10 mouse cellular contexts compared by ENCODE assay signal in the genomic region with DNA sequence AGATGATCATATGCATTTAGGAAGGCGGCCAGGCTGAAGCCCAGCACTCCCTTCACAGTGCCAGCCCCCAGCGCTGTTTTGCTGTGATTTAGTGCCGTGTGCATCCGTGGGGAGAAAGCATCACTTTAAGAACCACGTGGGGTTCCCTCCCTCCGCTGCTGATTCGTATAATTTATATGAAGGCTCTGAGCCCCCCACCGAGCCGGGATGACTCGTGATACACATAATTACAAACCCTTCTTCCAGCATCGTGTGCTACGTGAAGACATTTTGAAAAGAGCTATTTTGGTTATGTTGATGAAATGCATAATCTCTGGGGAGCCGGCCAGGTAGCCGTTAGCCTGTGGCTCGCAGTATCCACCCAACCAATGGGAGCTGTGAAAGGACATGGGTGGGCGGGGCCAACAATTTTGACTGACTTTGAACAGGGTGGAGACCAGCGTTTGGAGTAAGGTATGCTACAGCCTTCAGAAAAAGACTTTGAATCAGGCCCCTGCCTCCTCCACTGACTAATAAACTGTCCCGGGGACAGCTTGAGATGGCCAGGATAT.
DNase-seq lines count a peak whose midpoint lies in the region; ATAC-seq and TF ChIP-seq lines count a peak whose summit lies in the region.
"Had no signal": no experiment of that assay in that cellular context is flagged by ENCODE, and none has a peak within 500 bp of the region (broad histone marks: within the 10 kb centered on the region; RNA-seq: fewer than 3 reads in every experiment).

No protein-coding gene starts in this region.

- peak; percentile 41; the same call in 1 of the 2 replicates for ATAC-seq in hindbrain, embryonic 11.5 days (ENCODE audit: low FRiP score)
- peak; percentile 80 for ATAC-seq in midbrain, postnatal 0 days (ENCODE audit: low FRiP score)
- no peak for ATAC-seq in stomach, postnatal 0 days (ENCODE audit: low FRiP score, low TSS enrichment)
- no peak for ATAC-seq in lung, postnatal 0 days
- ATAC-seq: intestine, embryonic 15.5 days had no signal

- peaks cover 4% of the 10 kb centered on the region; the same call in 1 of the 2 replicates for H3K4me1 ChIP-seq in hindbrain, embryonic 11.5 days (replicated peaks; ENCODE audit: control insufficient read depth, insufficient read depth, low read length)
- H3K4me1 ChIP-seq in hindbrain, embryonic 10.5 days (replicated peaks) = peaks cover 55% of the 10 kb centered on the region
- H3K4me1 ChIP-seq in cortical plate, adult 2 months (ENCODE audit: control insufficient read depth, insufficient read depth, low read length) = peaks cover 2% of the 10 kb centered on the region; the same call in 1 of the 2 replicates
- peaks cover 5% of the 10 kb centered on the region; the same call in 1 of the 2 replicates for H3K4me1 ChIP-seq in midbrain, postnatal 0 days (ENCODE audit: insufficient read depth, low read length)
- H3K4me1 ChIP-seq in stomach, postnatal 0 days (replicated peaks; ENCODE audit: control insufficient read depth, insufficient read depth) = no peaks in the 10 kb centered on the region
- H3K4me1 ChIP-seq in lung, postnatal 0 days (ENCODE audit: insufficient read depth, low read depth, low read length) = no peaks in the 10 kb centered on the region
- H3K4me1 ChIP-seq: intestine, embryonic 15.5 days had no signal

- H3K4me2 ChIP-seq in hindbrain, embryonic 11.5 days (replicated peaks; ENCODE audit: low read depth, low read length) = no peak overlapping the region
- H3K4me2 ChIP-seq in midbrain, postnatal 0 days (ENCODE audit: low read depth, low read length, poor library complexity, severe bottlenecking) = 0 out of 2 replicates have a peak overlapping the region, but pooled peaks have one; percentile 6
- no peak overlapping the region for H3K4me2 ChIP-seq in stomach, postnatal 0 days (replicated peaks; ENCODE audit: low read depth)
- H3K4me2 ChIP-seq in lung, postnatal 0 days (replicated peaks; ENCODE audit: low read depth, low read length) = no peak overlapping the region
- H3K4me2 ChIP-seq: embryonic facial prominence, embryonic 12.5 days; intestine, embryonic 15.5 days had no signal

- no peak for TF ChIP-seq POLR2A in cortical plate, adult 2 months (IDR thresholded peaks at IDR 0.05; ENCODE audit: extremely low read depth, insufficient read depth, low read length)

- no peaks in the 10 kb centered on the region for H3K36me3 ChIP-seq in hindbrain, embryonic 11.5 days (ENCODE audit: control insufficient read depth, insufficient read depth, low read length)
- no peaks in the 10 kb centered on the region for H3K36me3 ChIP-seq in hindbrain, embryonic 10.5 days
- no peaks in the 10 kb centered on the region for H3K36me3 ChIP-seq in midbrain, postnatal 0 days (ENCODE audit: insufficient read depth, low read length)
- no peaks in the 10 kb centered on the region for H3K36me3 ChIP-seq in stomach, postnatal 0 days (ENCODE audit: control insufficient read depth, insufficient read depth, low read length)
- no peaks in the 10 kb centered on the region for H3K36me3 ChIP-seq in lung, postnatal 0 days (ENCODE audit: insufficient read depth, low read length)
- H3K36me3 ChIP-seq: embryonic facial prominence, embryonic 12.5 days; intestine, embryonic 15.5 days had no signal

- H3K27me3 ChIP-seq in hindbrain, embryonic 11.5 days (ENCODE audit: control insufficient read depth, insufficient read depth, low read length) = no peaks in the 10 kb centered on the region
- H3K27me3 ChIP-seq in hindbrain, embryonic 10.5 days (ENCODE audit: insufficient read depth, poor library complexity, severe bottlenecking) = 0 out of 2 replicates have a peak, but pooled peaks cover 6% of the 10 kb centered on the region
- H3K27me3 ChIP-seq in midbrain, postnatal 0 days (ENCODE audit: insufficient read depth, low read length) = no peaks in the 10 kb centered on the region
- H3K27me3 ChIP-seq in stomach, postnatal 0 days (ENCODE audit: control insufficient read depth, insufficient read depth, low read length) = no peaks in the 10 kb centered on the region
- no peaks in the 10 kb centered on the region for H3K27me3 ChIP-seq in lung, postnatal 0 days (replicated peaks; ENCODE audit: insufficient read depth, low read length)
- H3K27me3 ChIP-seq: intestine, embryonic 15.5 days had no signal

- no peaks in the 10 kb centered on the region for H3K9me3 ChIP-seq in hindbrain, embryonic 11.5 days (ENCODE audit: control insufficient read depth, low read length)
- H3K9me3 ChIP-seq in hindbrain, embryonic 10.5 days = no peaks in the 10 kb centered on the region
- H3K9me3 ChIP-seq in midbrain, postnatal 0 days (ENCODE audit: low read length) = no peaks in the 10 kb centered on the region
- H3K9me3 ChIP-seq in stomach, postnatal 0 days (ENCODE audit: control insufficient read depth, low read length) = no peaks in the 10 kb centered on the region
- no peaks in the 10 kb centered on the region for H3K9me3 ChIP-seq in lung, postnatal 0 days (ENCODE audit: low read length)
- H3K9me3 ChIP-seq: embryonic facial prominence, embryonic 12.5 days; intestine, embryonic 15.5 days had no signal

- no peak overlapping the region for H3K27ac ChIP-seq in hindbrain, embryonic 11.5 days (ENCODE audit: low read depth, low read length)
- no peak overlapping the region for H3K27ac ChIP-seq in hindbrain, embryonic 10.5 days
- no peak overlapping the region for H3K27ac ChIP-seq in cortical plate, adult 2 months (ENCODE audit: insufficient read depth, low read length)
- peak overlapping the region; percentile 68 for H3K27ac ChIP-seq in midbrain, postnatal 0 days (ENCODE audit: low read depth, low read length)
- no peak overlapping the region for H3K27ac ChIP-seq in stomach, postnatal 0 days (replicated peaks)
- no peak overlapping the region for H3K27ac ChIP-seq in lung, postnatal 0 days (ENCODE audit: low read length)
- H3K27ac ChIP-seq: embryonic facial prominence, embryonic 12.5 days; intestine, embryonic 15.5 days had no signal

- no peak for DNase-seq in hindbrain, embryonic 11.5 days (ENCODE audit: low spot score)
- no peak for DNase-seq in hindbrain, embryonic 10.5 days (ENCODE audit: low spot score)
- peak; percentile 34 for DNase-seq in kidney, postnatal 10 days
- DNase-seq in midbrain, postnatal 0 days (ENCODE audit: low spot score) = peak; percentile 78
- no peak for DNase-seq in stomach, postnatal 0 days (ENCODE audit: low spot score)
- no peak for DNase-seq in lung, postnatal 0 days (ENCODE audit: low spot score)
- no peak for DNase-seq in urinary bladder, adult 2 months (ENCODE audit: low spot score)

- no peak overlapping the region for H3K4me3 ChIP-seq in hindbrain, embryonic 11.5 days (ENCODE audit: low read depth, low read length)
- H3K4me3 ChIP-seq in hindbrain, embryonic 10.5 days = no peak overlapping the region
- H3K4me3 ChIP-seq in cortical plate, adult 2 months (ENCODE audit: insufficient read depth, low read length) = peak overlapping the region; percentile 16; the same call in 1 of the 2 replicates
- H3K4me3 ChIP-seq in midbrain, postnatal 0 days (ENCODE audit: low read depth, low read length) = no peak overlapping the region
- H3K4me3 ChIP-seq in stomach, postnatal 0 days (ENCODE audit: low read depth, low read length) = no peak overlapping the region
- H3K4me3 ChIP-seq in lung, postnatal 0 days (ENCODE audit: low read depth, low read length) = no peak overlapping the region
- H3K4me3 ChIP-seq: embryonic facial prominence, embryonic 12.5 days; intestine, embryonic 15.5 days had no signal

- 44% methylated on average over 18 of the region's 18 CpGs for WGBS in hindbrain, embryonic 11.5 days
- 46% methylated on average over 18 of the region's 18 CpGs for WGBS in hindbrain, embryonic 10.5 days
- 27% methylated on average over 18 of the region's 18 CpGs for WGBS in midbrain, postnatal 0 days
- 36% methylated on average over 18 of the region's 18 CpGs for whole genome bisulfite sequencing in stomach, postnatal 0 days
- WGBS in lung, postnatal 0 days = 36% methylated on average over 18 of the region's 18 CpGs

- H3K9ac ChIP-seq in hindbrain, embryonic 11.5 days (ENCODE audit: low read depth, low read length) = no peak overlapping the region
- no peak overlapping the region for H3K9ac ChIP-seq in midbrain, postnatal 0 days (replicated peaks; ENCODE audit: low read length, poor library complexity, severe bottlenecking)
- no peak overlapping the region for H3K9ac ChIP-seq in stomach, postnatal 0 days (ENCODE audit: low read length)
- H3K9ac ChIP-seq in lung, postnatal 0 days (replicated peaks; ENCODE audit: low read depth) = no peak overlapping the region
- H3K9ac ChIP-seq: embryonic facial prominence, embryonic 12.5 days; intestine, embryonic 15.5 days had no signal

- TF ChIP-seq EP300 in stomach, postnatal 0 days (optimal IDR thresholded peaks at IDR 0.05) = no peak
- no peak for TF ChIP-seq EP300 in lung, postnatal 0 days (IDR thresholded peaks at IDR 0.05)

- TF ChIP-seq CTCF in cortical plate, adult 2 months (IDR thresholded peaks at IDR 0.05; ENCODE audit: extremely low read depth, insufficient read depth, low read length) = no peak
- no peak for TF ChIP-seq CTCF in midbrain, postnatal 0 days (IDR thresholded peaks at IDR 0.05)
- TF ChIP-seq CTCF in stomach, postnatal 0 days (IDR thresholded peaks at IDR 0.05; ENCODE audit: low read depth) = no peak
- no peak for TF ChIP-seq CTCF in lung, postnatal 0 days (IDR thresholded peaks at IDR 0.05)

Comparison
In these comparisons a context has a peak if more than half of its experiments do, and no peak if none do; other contexts are left out.
1. ATAC-seq: peak in hindbrain, embryonic 11.5 days (single experiment) and midbrain, postnatal 0 days (single experiment); none in stomach, postnatal 0 days (single experiment) and lung, postnatal 0 days (single experiment).
2. DNase-seq: peak in kidney, postnatal 10 days (single experiment) and midbrain, postnatal 0 days (single experiment); none in hindbrain, embryonic 11.5 days (single experiment), hindbrain, embryonic 10.5 days (single experiment), stomach, postnatal 0 days (single experiment), lung, postnatal 0 days (single experiment) and urinary bladder, adult 2 months (single experiment).